Mouse (Mus musculus) ovary, adult 10 weeks (tissue): ENCODE measurements around the gene Dhrs7c. TPM values are rescaled to one million over a fixed set of nuclear protein-coding genes. Genes with fewer than 3 reads are reported as not detected.

ENCODE experiments used
- polyA plus RNA-seq: library from polyadenylated mRNA; stranded (reverse); fragments of 350-450 nt; fragmentation: Illumina TruSeq; extraction: RNeasy Lipid Tissue Mini Kit (QIAGEN cat#74804); gene quantifications from one replicate; pipeline ENCODE4 v1.2.3, GENCODE M21; 2014

Gene Dhrs7c
- polyA plus RNA-seq = not detected

DNA sequence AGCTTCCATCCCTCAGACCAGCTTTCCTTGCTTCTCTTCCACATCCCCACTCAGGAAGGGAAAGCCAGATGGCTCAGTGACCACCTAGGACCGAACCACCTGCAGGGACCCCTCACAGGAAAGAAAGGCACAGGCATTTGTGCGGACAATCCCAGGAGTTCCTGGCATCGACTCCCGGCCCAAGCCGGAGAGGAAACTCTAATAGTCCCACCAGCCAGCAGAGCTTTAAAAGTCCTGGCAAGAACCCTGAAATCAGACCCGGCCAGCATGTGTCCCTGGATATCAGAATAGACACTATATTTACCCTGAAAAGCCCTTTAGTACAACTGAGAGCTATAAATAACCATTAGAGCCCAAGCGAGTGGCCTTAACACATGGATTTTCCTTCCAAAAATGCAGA lies at the start of gene Dhrs7c:
Gene Dhrs7c, plus strand, starts transcription at position 257 of the 400 bp plus-strand sequence.

DNA sequence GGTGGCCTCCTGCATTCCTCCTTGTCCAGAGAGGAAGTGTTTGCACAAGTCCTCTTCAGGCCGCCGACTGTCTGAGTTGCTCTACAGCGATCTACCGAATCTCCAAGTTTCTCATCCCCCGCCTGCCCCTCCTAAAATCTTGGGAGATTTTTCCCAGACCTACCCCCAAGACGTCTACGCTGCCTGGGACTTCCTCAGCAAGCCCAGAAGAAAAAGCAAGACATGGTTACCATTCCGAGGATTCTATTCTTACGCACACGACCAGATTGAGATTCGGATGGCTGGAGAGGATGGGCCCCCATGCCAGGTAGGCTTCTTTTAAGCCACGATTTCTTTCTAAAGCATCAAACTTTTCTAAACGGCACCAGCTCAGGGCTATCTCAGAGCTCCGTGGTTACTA lies 26.9 kb upstream of the Dhrs7c start, which contains the start of gene Glp2r:
Gene Glp2r, minus strand, starts transcription at position 101 of the 400 bp plus-strand sequence.

DNA sequence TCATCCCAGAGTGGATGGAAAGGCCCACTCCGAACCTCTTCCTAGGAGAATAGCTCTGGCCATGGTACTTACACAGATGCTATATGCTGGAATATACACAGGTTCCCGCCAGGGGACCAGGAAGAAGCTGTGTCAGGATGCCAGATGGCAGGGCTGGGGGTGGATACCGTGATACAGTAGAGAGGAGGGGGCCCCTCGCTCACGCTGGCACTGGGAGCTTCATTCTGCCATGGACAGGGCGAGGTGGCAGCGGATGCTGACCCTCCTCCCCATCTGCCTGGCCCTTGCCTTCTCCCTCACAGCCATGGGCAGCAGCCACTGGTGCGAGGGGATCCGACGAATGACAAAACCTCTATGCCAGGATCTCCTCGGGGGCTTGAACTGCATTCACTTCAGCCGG lies 23.6 kb upstream of the Dhrs7c start, which contains the start of gene Gsg1l2:
Gene Gsg1l2, plus strand, starts transcription at position 230 of the 400 bp plus-strand sequence.

Other genes starting within 250 kb of the Dhrs7c start
- gene Rcvrn, start 102.9 kb upstream of the Dhrs7c start, polyA plus RNA-seq = not detected
- gene Glp2r, start 27.0 kb upstream of the Dhrs7c start, polyA plus RNA-seq = not detected
- not detected for gene Gsg1l2, start 23.6 kb upstream of the Dhrs7c start, polyA plus RNA-seq
- 0.66 TPM for gene Usp43, start 124.0 kb downstream of the Dhrs7c start, polyA plus RNA-seq
- gene Cfap52, start 167.5 kb downstream of the Dhrs7c start, polyA plus RNA-seq = 2.0 TPM
- 21.2 TPM for gene Stx8, start 168.0 kb downstream of the Dhrs7c start, polyA plus RNA-seq